Mouse (Mus musculus): Measurements from ENCODE around the gene Epb41l1.
A peak's percentile ranks its signal among the peaks of the same experiment; 100 is the strongest.

Epb41l1 gene

DNA sequence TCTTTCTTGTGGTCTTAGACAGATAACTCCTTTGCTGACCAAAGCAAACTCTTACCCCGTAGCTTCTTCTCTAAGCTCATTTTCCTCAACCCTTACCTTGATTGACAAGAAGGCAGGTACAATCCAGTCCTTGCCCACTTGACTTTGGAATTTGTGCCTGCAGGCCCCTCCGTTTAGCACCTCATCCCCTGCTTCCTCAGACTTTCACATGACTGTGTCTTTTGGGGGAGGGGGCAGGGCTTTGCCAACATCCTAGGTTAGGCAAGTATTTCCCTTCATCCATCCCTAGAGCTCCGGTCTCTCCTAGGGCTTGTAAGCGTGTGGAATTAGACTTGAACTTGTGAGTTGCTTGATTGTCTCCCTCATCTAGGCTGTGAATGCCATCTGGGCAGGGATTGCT is 3.0 kb downstream of the Epb41l1 start:
- no peak for DNase-seq (ENCODE audit: low spot score in 2 of 2)

DNA sequence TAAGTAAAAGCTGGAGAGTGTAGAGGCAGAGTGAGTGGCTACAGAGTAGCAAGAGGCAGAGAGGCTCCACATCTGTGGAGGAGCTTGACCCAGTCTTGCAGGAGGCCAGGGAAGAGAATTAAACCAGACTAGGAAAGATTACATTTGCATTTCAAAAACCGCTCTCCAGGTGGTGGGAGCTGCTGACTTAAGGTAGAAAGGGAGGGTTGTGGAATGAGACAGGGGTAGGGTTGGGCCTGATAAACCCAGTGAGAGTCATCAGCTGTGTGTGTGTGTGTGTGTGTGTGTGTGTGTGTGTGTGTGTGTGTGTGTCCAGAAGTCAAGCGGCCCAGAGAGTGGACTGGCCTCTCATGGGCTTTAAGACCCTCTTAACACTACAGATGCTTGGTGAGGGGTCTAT is 4.9 kb downstream of the Epb41l1 start:
- no peak for DNase-seq (ENCODE audit: low spot score in 2 of 2)

DNA sequence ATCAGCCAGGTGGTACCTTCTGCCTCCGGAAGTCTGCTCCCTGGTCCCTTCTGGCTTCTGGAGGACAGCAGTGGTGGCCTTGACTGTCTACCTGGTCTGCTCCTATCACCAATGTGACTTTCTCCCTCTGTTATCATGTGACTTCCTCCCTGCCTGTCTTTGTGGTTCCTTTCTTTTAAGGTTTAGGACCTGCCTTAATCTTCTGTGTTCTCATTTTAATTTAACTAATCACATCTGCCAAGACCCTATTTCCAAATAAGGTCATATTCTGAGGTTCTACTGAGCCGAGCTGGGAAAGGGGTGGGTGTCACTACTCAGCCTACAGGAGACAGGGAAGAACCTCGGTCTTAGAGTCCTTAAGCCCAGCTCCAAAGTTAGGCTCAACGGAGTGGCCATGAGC is 5.4 kb downstream of the Epb41l1 start:
- DNase-seq (ENCODE audit: low spot score in 2 of 2) = no peak

DNA sequence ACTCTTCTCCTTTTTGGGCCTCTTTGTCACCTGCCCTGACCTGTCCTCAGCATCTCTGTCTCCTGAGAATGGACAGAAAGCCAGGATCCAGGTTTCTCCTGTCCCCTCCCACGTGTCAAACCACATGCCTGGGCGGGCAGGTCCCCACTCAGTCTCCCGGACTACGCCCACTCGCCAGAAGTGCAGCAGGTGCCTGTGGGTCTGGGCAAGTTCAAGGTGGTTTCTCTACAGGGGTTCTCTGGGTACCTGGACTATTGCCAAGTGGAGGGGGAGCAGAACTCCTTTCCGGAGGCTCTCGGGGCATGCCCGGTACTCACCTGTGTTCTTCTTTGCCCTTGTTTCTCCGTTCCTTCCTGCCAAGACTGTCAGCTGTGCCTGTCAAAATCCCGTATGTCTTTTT is 9.1 kb downstream of the Epb41l1 start:
- no peak for DNase-seq (ENCODE audit: low spot score in 2 of 2)

DNA sequence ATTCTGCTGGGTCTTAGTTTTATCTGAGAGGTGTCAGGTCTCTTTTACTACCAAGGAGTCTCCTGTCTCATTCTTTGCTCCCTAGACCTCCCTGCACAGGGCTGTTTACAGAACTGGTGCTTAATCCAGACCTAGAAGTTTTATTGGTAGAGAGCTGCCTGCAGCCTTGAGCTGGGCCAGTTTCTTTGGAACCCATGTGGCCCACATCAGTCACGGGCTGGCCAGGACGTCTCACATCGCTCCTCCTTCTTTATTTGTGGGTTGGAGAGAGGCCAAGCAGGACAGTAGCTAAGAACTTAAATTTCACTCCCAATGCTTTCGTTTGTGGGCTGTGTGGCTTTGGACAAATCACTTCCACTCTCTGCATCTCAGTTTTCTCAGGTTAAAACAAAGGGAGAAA is 9.6 kb downstream of the Epb41l1 start:
- DNase-seq (ENCODE audit: low spot score in 2 of 2) = no peak

DNA sequence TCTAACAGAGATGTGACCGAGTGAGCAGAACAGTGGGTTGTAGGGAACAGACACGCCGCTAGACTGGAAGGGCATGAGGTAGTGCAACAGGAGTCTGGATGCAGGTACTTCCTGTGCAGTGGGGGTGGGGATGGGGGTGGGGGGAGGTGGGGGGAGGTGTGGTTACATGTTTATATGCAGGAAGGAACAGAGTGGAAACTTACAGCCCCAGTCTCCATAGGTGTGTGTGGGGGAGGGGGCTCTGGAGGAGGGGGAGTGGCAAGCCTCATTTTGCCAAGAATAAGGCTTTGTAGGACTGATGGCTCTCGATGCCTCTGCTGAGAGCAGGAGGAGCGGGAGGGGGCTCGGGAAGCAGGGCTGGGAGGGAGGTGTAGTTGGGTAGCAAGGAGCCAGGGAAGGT is 10.7 kb downstream of the Epb41l1 start:
- DNase-seq (ENCODE audit: low spot score in 2 of 2) = no peak

DNA sequence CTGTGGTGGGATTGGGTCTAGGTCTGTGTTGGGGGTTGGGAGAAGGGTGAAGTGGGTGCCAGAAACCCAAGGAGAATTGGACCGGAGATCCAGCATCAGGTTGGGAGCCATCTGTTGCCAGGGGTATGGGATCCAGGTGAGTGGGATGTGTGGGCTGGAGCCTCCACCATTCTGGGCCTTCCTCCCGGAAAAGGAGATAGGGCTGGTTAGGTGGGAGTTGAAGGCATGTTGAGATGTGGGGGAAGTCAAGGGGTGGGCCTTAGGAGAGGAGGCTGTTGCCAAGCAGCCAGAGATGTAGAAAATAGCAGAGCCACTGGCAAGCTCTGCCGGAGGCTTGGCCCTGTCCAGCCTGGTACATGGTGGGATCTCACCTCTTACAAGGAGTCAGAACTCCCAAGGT is 11.4 kb downstream of the Epb41l1 start:
- no peak for DNase-seq (ENCODE audit: low spot score in 2 of 2)

DNA sequence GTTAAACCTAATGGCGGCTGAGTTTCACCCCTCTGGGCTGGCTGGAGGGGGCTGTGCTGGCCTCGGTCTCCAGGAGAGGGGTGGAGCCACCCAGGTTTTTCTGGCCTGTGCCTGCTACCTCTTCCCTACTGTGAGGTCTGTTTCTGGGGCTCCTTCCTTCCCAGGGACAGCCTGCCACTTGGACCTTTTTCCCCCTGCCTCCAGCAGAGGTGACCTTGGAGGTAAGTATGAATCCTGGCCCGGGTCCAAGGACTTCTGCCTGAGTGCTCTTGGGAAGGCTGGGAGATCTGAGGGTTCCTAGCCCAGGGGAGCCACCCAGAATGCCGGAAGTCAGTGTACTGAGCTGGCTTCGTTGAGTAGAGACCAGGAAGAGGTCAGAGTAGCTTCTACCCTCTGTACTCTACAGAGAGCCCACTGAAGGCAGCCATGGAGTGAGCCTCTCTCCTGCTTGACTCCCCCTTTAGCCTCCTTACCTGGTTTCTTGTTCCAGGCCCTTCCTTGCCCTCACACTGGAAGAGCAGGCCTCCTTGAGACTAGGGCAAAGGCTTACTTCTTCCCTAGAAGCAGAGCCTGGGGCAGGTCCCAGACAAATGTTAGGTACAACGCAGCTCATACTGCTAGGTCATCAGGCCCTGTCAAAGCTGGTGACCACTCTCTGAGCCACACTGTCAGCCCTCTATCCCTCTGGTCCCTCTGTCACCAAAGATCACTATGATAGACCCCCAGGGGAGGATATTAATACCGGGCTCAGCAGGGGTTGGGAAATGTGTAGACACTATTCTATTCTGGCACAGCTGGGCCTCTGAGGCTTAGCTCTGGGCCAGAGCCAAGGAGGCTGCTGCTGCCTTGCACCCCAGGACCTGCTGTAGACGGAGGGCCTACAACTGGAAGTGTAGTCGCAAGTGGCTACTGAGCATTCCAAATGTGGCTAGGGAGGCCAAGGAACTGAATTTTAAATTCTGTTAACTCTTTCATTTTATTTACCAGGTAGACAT is 12.5 kb downstream of the Epb41l1 start:
- no peak for DNase-seq (ENCODE audit: low spot score in 2 of 2)

DNA sequence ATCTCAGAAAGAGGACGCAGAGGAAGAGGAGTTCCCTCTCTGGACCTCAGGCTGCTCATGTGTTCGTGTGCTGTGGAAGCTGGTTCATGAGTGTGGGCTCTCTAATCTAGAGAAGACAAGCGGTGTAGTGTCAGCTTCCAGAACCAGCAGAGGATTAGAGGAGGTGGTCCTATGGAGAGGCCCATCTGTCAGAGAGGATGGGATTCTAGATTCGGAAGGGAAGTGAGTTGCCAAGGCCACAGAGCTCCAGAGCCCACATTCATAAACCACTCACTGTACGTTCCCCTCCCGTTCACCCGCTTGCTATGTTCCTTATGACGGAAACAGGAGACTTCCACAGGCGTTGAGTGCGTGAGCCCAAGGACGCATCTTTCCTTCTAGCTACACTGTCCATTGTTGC is 16.9 kb downstream of the Epb41l1 start:
- no peak for DNase-seq (ENCODE audit: low spot score in 2 of 2)

DNA sequence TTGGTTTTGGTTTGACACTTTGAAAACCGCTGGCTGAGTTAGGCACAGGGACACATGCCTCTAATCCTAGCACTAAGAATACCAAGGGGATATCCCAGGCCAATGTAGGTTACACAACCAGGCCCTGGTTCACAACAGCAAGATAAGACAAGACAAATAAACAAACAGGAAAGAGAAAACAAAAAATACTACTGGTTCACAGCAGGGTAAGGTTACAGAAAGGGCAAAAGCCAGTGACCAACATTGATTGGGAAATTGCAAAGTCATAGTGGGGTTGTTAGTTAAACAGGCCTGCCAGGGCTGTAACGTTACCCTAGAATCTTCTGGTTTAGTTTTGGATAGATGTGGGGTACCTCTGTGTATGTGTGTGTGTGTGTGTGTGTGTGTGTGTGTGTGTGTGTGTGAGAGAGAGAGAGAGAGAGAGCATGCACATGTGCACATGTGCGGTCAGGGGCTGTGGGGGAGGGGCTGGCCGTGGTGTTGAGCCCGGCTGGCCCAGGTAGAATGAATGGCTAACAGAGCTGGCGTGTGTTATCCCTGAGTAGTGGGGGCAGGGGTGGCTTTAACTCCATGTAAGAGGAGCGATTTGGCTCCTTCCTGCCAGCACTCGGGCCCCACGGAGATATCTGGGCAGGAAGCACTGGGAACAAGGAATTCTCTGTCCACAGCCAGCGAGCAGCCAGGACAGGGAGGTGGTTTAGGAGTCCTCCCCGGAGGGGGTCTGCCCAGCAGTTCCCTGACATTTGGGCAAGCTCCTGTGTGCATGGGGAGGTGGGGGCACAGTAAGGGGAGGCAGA is 19.2 kb downstream of the Epb41l1 start:
- no peak for DNase-seq (ENCODE audit: low spot score in 2 of 2)

DNA sequence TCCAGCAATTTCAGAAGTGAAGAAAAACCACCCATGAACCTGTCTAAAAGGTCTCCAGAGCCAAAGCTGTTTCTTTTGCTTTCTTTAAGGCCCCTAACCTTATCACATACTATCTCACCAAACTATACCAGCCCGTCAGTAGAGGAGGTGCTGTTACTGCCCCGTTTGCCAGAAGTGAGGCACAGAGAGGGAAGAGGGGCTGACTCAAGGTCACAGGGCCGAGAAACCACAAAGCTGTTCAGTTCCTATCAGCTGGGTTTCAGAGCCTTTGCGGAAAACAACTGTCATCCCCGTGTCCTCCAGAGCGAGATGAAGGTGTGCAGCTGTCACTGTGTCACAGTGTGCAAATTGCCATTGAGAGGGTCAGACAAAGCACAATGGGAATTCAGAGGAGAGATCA is 21.2 kb downstream of the Epb41l1 start:
- no peak for DNase-seq (ENCODE audit: low spot score in 2 of 2)

DNA sequence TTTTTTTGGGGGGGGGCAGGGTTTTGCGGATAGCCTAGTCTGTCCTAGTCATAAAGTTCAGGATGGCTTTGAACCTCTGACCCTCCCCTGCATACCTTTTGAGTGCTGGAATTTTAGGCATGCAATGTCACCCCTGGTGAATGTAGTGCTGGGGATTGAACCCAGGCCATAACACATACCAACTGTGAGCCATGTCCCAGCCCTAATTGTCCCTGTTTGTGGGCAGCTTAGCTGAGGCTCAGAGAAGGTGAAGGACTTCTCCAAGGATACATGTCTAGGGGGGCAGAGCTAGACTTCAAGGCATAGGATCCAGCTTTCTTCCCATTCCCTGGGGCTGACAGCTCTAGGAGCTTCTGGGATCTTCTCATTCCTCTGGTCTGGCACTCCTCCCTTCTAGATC is 22.6 kb downstream of the Epb41l1 start:
- no peak for DNase-seq (ENCODE audit: low spot score in 2 of 2)

DNA sequence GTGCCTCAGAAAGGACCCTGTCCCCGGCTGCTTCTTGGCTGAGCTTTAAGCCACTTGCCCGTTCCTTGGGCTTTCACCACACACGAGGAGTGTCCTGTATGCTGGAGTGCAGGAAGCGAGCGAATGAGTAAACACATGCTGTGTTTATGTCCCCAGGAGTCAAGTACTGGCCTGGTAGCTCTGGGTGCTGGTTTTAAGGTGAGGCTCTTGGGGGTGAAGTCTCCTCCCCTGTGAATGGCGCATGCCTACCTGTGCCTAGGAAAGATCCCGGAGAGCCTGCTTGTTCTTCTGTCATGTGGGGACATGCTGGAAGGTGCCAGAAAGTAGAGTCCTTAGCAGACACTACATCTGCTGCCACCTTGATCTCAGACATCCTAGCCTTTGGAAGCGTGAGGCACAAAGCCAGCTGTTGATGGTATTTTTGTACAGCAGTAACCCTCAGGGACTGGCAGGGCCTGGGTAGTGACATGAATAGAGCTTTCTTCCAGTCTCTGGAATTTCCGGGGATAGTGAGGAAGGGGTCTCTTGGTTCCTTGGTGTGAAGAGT is 25.9 kb downstream of the Epb41l1 start:
- no peak for DNase-seq (ENCODE audit: low spot score in 2 of 2)

DNA sequence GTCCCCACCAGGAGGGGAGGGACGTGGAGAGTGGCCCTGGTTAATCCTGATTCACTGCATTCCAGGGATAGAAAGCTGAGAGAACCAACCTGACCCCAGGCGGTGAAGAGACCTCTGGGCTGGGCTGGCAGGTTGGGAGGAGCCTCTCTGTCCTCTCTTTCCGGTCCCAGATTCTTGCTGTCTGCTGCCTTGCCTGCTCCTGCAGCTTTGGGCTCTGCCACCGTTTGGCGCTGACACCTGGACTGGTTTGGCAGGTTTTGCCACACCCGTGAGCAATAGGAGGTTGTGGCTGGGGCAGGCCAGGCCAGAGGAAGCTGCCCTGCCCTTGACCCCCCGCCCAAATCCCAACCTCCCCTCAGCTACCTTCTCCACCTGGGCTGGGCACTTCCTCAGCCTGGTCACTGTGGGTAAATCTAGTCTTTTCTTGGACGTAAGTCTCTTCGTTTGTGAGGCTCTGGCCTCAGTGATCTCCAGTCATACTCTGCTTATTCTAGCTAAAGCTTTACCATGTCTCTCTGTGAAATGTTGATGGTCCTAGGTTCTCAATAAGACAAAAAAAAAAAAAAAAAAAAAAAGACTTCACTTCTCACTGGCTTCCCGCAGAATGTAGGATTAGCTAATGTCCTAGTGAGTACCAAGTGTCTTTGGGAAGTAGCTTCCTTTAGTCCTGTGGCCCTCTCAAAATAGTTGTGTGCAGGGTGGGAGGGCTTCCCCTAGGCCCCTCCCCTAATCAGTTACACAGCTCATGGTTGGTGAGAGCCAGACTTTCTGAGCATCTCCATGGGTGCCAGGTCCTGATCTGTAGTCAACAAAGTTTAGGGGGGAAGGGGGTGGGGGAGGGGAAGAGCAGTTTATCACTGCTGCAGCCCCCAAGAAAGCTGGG is 26.9 kb downstream of the Epb41l1 start:
- DNase-seq (ENCODE audit: low spot score in 2 of 2) = no peak

DNA sequence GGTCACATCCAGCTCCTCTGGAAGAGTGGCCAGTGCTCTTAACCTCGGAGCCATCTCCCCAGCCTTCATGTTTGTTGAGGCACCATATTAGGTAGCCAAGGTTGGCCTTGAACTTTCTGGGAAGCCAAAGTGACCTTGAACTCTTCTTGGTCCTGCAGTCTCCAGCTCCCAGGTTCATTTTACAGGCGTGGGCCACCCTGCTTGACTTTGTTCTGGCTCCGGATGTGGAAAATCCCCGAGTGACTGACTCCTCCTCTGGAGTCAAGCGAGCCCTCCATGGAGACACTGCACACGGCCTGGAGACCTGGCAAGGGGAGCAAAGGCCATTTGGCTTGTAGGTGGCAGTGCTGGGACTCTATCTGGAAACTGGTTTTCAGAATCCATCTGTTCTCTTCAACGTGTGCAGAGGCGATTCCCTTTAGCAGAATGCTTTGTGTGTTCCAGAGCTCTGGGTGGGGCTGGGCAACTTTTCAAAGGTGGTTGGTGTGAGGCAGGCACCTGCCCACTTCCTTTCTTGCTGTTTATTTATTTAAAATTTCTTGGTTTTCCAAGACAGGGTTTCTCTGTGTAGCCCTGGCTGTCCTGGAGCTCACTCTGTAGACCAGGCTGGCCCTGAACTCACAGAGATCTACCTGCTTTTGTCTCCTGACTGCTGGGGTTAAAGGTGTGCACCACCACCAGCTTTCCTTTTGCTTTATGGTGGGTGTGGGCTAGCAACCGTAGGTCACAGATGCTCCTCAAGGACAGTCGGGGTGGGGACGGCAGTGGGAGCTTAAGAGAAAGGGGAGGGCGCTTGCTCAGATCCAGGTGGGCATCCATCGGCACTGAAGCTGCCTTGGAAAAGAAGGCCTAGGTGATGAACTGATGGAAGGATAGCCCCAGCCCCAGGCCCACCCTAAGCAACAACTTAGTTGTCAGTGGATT is 30.8 kb downstream of the Epb41l1 start:
- no peak for DNase-seq (ENCODE audit: low spot score in 2 of 2)

DNA sequence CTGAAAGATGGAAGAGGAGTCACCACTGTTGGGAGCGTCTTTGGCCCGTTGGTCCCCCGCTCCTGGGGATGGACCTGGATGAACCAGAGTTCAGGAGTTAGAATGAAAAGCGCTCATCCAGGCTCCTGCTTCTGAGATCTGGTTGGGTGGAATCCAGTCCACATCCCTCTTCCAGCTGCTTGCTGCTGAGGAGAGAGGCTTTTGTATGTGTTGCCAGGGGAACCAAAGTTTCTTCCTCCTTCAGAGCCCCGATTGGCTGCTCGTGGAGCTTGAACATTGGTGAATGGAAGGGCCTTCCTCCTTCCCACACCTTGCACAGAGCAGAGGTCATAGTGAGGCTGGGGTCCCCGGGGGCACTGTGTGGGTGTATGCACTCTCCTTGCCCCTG is 31.4 kb downstream of the Epb41l1 start:
- peak in 1 of 2 experiments; percentile 33 for DNase-seq (ENCODE audit: low spot score in 2 of 2)

DNA sequence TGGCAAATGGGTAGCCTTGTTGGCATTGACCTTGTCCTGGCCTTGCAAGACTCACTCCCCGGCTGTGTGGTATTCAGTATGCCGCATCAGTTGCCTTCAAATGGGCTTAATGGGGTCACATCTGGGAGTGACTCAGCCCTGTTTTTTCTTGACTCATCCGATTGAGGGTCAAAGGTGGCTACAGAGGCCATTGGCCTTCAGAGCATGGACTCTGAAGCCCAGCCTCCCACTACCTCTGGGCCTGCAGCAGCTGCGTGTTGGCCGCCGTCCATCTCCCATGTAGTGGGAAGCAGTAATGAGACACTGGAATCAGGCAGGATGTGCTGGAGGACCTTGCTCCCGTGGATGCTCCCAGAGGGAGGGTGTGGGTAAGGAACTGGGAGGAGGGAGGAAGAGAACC is 33.1 kb downstream of the Epb41l1 start:
- no peak for DNase-seq (ENCODE audit: low spot score in 2 of 2)

DNA sequence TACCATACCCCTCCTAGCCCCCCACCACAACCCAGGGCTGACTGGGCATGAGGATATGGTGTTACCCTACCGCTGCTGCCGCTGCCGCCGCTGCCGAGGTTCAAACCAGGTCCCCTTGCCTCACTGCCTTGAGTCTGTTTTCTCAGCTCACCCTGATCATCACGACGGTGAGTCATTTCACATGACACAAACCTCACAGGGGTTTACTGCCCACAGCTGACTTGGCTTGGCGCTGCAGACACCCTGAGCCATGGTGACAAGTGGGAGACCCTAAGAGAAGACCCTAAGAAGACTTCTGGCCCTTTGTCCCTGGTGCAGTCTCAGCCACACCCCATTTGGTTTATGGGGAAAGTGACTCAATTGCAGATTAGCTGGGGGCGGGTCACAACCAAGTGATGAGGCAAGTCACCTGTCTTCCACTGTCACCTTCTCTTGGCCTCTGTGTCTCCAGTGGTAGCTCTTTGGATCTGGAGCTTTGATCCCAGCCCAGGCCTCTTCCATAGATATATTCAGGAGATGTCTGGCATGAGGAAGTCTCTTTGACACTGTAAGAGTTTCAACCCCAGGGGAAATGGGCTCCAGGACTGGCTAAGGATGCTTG is 34.9 kb downstream of the Epb41l1 start:
- no peak for DNase-seq (ENCODE audit: low spot score in 2 of 2)

DNA sequence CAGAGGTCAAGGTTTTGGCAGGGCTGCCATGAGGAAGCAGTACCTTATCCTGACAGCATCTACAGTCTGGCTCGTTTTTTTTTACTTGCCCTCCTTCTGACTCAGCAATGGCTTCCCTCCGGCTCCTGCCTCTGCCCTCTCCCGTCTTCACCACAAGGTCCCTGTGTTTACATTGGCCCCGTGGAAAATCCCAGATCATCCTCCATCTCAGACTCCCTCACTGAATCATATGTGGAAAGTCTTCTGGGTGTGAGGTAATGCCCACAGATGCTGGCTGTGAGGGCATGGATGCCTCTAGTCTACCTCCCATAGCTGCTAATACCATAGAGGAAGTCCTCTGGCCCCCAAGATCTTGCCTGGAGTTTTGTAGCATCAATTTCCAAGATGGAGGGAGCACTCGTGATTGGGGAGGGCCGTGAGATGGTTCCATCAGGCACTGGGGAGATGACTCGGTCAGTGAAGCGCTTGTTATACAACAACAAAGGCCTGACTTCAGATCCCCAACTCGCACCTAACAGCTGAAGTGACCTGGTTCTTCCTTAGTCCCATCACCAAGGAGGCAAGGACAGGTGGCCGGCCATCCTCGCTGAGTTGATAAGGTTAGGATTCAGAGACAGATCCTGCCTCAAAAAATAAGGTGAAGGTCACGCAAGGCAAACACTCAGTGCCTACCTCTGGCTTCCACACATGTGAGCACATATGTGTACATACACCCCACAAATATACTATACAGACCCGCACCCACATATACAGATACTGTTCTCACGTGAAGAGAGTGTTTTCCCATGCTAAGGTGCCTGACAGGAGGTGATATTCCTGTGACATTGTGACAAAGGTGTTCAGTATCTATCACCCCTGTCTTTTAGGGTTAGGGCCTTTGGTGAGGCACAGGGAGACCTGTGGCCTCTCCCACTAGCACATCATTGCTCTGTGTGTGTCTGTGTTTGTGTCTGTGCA is 36.0 kb downstream of the Epb41l1 start:
- no peak for DNase-seq (ENCODE audit: low spot score in 2 of 2)

All from frontal cortex, postnatal 14 days (tissue).